Mouse (Mus musculus): ENCODE data around the gene Abcb8.

The Abcb8 gene

DNA sequence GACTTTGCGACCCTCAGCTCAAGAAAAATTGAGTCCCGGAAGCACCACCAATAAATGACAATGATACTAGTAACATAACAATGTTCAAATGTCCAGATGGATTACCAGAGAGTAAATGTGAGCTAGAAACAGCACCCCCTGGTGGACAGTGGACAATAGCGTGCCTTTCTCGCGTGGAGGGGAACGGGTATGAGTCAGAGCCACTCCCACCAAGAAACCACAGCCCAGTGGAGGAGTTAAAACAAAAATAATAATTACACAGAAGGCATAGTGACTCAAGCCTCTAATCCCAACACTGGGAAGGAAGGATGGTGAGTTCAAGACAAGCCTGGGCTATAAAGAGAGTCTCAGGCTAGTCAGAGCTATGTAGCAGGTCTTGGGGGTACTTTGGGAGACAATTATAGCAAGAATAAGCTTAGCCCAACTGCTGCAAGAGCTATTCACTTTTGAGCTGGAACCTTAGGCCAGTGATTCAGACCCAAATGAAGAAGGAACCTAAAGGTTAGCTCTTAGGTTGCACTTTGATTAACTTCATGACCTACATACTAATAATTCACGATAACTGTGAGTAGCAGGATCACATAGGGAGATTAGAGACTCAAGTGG, at the start of gene Abcb8:
Gene Abcb8 (plus strand): TSS at position 272 of the 606 bp plus-strand sequence.
- peak; percentile 72 for DNase-seq (ENCODE audit: low spot score)

DNA sequence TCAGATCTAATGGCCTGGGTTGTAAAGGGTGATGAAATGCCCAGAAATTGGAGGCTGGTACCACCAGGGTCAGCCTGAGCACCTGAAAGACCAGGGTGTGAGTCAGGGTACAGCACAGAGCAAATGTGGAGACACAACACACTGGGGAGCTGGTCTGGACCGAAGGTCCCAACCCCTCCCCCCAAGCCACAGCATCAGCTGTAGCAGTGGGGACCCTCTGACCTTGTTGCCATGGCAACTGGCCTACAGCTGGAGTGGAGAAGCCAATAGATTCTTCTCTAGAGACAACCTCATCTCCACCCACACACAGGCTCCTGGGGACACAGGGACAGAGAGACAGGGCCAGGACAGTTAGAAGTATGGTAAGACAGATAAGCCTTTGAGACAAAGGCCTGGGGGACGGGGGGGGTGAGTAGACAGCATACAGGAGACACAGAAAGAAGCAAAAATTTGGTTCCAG, 49.5 kb upstream of the Abcb8 start:
- DNase-seq (ENCODE audit: low spot score), result no peak

DNA sequence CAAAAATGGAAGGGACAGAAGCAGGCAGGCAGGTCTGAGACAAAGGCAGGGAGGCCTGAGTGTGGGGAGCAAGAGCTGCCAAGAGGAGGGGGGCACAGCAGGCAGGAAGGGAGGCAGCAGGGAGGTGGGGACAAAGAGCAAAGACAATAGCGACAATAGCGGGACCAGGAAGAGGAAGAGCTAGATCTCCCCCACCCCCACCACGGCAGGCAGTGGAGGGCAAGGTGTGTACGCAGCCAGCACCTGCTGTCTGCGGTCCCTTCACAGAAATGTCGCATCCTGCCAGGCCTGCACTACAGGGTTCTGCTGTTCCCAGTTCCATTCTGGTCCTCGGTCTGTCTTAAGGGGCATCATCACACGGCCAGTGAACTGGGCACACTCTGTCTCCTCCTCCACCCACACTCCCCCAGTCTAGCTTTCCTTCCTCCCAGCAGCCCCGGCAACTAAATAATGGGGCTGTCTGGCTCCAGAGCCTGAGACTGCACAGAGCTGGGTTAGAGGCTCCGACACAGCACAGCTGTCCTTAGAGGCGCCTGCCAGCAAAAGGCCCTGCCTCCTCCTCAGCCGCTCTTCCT, 48.9 kb upstream of the Abcb8 start:
- DNase-seq (ENCODE audit: low spot score), result peak; percentile 68

DNA sequence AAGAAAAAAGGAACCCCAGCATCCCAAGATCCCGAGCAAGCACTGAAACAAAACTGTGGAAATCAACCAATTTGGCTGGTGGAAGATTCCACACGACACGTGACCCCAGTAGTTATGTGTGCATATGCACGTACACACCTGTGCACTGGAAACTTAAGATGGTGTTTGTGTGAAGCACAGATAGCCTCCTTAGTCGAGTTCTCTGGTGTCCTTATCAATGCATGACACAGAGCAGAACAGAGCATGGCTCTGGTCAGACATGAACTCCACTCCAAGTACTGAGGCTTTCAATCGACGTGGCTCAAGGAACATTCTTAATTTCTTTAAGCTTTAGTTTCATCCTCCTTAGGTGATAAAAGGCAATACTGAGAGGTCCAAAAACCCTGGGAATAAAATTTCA, 47.1 kb upstream of the Abcb8 start:
- no peak for DNase-seq (ENCODE audit: low spot score)

DNA sequence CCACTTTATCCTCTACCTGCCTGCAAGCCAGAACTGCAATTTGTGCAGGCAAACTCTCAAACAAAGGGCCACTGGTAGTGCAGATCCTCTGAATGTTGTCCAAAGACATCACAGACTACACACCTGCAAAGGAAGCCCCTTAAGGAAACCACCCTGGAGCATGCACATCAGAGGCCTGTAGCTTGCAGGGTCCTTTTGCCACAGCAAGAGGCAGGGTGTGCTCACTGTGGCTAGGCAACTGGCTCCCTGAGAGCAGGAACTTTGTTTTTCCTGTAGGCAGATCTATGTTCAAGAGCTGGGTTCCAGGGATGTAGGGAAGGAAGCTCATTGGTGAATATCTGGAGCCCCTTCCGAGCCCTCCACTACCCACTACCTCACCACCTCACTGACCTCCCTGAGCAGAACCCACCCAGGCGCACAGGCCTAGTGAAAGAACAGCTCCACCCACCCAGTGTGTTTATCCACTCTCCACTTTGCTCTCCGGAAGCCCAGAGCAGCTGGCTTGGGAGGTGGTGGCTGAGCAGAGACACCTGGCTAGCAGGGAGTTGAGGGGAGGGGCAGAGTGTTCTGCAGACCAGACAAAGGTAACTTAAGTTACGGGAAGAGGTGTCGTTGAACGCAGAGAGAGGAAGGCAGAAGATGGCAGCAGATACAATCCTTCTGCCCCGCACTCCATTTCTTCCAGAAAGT, 46.1 kb upstream of the Abcb8 start:
- DNase-seq (ENCODE audit: low spot score), result no peak

DNA sequence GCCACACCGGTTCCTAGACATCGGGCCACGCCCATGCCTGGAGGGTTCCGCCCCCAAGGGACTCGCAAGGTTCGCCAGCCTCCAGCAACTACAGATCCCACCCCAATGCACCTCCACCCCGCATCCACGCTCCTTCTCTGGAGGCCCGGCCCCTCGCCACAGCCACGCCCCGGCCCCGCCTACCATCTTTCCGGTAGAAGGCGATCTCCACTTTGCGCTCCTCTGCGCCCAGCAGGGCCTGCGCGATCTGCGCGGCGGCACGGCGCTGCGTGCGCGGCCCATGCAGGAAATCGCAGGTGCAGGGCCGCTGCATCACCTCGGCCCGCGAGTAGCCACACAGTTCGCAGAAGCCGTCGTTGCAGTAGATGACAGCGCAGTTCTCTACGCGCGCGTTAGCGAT, 45.3 kb upstream of the Abcb8 start:
- peak; percentile 80 for DNase-seq (ENCODE audit: low spot score)

DNA sequence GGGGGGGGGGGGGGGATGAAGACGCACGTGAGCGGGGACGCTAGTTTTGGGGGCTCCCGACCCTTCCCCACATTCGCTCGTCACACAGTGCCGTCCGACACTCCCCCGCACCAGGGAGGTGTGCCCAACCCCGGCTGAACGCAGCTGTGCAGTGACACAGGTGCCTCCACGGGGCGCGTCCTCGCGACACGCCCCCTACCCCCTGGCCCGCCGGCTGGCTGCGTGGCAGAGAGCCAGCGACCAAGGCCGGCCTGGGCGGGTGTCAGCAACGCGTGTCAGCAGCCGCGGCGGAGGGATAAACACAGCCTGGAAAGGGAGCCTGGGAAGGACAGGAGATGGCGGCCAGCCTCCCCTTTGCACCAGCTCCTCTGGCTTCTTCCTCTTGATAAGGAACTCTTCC, 44.9 kb upstream of the Abcb8 start:
- no peak for DNase-seq (ENCODE audit: low spot score)

DNA sequence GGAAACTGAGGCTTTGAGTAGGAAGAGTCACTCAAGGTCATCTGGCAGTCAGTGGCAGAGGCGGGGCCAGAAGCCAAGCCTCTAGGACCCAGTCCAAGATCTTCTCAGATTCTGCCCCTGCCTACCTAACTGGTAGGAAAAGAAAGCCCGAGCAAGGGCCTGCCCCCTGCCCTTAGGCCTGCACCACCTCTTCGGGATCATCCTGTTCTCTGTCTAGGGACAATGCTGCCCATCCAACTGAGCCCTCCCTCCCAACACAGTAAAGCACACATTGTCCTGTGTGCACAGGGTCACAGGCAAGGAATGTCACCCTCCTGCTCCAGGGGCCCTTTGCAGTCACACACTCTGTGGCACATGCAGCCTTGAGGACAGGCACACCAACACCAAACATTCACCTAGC, 43.4 kb upstream of the Abcb8 start:
- DNase-seq (ENCODE audit: low spot score), result peak; percentile 64

DNA sequence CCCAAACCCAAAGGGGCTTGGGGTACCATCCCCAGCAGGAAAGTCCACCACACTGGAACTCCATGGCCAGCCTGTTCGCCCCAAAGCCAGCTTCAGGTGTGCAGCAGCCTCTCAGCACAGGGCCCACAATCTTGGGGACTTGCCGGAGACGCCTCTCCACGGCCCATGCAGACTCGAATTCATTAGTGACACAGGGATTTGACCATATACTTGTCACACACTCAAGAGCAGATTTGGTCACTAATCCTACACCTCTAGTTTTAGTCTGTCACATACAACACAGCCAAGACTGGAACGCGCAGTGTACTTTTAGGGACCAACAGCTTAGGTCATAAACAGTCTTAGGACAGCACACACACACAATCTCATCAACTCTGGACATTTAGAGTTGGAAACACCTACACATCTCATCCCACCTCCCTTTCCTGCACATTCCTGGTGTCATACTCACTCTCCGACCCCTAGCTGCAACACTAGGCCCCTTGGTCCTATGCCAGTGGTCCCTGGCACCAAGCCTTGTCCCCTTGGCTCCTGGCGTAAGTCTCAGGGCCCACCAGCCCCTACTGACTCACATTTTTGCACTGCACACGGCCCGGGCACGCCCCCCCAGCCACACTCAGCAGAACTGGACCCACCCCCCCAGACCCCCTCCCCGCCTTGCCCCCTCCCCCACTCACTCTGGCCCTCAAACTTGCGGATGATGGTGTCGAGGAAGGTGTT, 42.8 kb upstream of the Abcb8 start:
- DNase-seq (ENCODE audit: low spot score), result no peak

DNA sequence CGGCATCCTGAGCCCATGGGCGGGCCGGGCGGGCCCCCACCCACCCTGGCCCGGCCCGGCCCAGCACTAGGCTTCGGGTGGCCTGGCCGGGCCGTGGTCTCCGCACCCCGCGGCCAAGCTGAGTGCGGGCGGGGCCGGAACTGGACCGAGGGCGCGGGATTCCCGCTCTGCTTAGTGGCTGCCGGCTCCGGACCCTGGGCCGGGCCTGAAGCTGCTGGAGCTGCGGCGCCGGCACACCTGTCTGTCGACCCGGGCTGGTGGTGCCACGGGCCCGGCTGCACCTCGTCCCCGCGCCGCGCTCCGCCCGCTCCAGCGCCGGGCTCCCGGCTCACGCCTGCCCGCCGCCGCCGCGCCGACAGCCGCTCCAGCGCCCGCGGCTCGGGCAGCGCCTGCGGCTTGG, 42.2 kb upstream of the Abcb8 start, which contains the start of gene Kcnh2:
Gene Kcnh2 (minus strand): TSS at position 327 of the 400 bp plus-strand sequence.
- no peak for DNase-seq (ENCODE audit: low spot score)

DNA sequence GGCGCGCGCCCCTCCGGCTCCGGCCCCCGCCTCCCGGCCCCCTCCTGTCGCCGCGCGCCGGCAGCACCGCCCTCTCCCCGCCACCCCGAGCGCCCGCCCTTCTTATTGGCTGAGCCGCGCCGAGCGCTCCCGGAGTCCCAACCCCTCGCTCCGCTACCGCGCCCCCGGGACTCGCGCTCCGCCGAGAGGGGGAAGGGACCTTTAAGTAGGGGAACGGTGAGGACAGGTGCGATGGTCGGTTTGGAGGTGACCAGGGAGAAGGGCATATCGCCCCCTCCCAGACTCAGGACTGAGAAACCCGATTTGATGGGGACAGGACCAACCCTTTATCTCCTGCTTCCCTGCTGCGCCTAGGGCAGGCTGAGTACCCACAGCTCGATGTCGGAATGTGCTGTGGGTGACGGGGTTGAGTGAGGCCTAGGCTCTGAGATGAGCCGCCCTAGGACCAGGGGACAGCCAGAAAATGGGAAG, 41.7 kb upstream of the Abcb8 start:
- DNase-seq (ENCODE audit: low spot score), result peak; percentile 87

DNA sequence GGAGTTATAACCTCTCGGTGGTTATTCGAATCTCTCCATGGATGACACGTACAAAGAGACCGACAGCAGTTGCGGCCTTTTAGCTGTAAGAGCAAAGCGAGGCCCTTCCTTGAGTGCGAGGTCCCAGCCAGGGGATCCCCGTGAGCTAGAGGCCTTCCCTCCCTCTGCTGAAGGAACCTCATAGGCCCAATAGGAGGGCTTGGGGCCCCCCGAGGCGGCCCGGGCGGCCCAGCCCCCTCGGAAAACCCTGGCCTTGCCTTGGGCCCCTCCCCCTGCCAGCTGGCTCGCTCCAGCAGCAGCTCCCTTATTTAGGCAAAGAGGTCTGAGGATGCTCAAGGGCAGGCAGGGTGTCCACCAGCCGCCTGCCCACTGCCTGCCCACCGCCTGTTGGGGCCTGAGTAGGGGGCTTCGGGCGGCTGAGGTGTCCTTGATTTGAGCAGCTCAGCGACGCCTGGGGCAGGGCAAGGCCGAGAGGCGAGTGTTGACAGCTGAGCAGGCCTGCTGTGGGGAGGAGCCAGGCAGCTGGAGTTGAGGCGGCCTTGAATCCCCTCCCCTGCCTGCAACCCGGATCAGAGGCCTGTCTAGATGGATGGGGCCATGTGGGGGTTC, 41.1 kb upstream of the Abcb8 start:
- peak; percentile 77 for DNase-seq (ENCODE audit: low spot score)

DNA sequence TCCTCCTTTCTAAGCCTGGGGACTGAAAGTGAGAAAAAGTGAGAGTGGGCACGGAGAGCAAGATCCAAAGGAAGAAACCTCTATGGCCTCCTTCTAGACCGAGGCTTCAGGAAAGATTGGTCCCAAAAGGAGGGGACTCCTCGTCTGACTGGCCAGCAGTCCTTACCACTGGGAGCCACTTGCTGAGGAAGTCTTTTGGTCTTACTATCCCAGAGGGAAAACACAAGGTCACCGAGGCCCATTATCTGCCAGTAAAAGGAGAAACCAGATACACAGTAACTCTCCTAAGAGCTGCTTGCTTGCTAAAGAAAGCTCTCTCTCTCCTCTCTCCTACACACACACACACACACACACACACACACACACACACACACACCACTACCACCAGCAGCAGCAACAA, 40.1 kb upstream of the Abcb8 start:
- DNase-seq (ENCODE audit: low spot score), result peak; percentile 74

DNA sequence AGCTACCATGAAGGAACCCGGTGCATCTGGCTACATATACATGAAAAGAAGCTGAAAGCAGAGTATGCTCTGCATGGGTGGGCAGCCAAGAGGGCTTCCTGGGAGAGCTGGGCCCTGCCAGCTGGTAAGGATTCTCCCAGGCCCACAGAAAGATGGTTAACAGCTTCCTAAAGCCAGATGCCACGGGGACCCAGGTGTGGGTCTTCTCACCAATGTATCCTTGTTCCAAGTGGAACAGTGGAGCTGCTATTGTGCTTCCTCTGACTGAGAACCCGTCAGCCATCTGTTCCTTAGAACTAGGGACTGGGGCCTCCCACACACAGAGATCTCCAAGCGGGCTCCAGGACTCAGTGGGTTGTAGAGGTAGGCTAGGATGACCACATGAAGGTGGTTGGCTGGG, 36.7 kb upstream of the Abcb8 start:
- no peak for DNase-seq (ENCODE audit: low spot score)

DNA sequence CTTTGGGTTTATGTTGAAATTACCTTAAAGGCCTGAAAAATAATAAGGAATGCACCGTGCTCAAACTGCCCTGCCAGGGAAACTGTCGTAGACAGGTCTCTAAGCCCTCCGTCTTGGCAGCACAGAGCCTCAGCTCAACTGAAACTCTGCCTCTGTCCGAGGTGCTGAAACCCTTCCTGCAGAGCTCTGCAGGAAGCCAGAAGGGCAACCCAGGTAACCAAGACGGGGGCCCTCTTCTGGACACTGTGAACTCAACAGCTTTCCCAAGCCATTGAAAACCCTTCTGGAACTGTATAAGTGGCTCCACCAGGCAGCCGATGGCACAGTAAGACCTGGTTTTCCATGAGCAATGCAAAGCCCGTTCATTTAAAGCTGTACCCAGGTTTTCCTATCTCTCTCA, 36.0 kb upstream of the Abcb8 start:
- peak; percentile 63 for DNase-seq (ENCODE audit: low spot score)

DNA sequence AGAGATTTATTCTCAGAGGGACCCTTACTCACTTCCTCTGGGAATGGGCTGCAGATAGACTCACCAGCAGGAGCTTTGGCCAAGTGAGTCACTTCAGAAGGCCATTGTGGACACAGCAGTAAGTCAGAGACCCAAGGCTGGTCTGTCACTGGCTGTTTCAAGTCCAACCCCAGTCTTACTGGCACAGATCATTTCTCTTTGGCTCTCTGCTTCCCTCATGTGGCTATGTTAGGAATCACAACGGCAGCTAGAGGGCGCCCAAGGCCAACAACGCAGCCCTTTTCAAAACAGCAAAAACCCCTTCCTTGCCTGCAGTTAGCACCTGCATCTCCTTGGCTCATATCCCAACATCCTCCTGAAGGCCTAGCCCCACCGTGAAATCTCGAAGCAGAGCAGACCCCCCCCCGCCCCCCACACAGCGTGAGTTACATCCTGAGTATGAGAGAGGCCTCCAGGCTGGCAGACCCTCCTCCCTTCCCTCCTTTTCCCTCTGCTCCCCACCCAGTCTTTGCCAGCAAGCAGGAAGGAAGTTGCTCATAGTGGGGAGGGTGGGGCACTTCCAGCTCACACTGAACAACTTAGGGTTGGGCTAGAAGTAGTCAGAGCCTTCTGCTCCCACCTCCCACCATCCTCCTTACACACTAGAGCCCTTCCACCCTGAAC, 32.5 kb upstream of the Abcb8 start:
- DNase-seq (ENCODE audit: low spot score), result peak; percentile 70

DNA sequence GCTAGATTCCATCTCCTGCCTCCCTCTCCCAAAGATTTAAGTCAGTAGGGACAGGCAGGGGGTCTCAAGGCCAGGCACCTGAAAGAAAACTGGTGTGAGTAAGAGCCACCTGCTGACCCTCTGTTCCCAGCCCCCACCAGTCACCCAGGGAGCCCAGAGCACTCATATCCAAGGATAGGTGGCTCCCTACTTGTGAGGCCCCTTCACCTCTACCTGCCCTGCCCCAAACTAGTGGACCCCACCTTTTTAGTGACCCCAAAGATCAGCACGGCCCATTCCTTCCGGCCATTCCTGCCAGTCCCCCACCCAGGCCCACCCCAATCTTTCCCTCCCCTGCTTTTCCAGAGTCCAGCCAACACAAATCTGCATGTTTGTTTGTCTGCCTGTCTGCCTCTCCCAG, 30.0 kb upstream of the Abcb8 start:
- DNase-seq (ENCODE audit: low spot score), result no peak

DNA sequence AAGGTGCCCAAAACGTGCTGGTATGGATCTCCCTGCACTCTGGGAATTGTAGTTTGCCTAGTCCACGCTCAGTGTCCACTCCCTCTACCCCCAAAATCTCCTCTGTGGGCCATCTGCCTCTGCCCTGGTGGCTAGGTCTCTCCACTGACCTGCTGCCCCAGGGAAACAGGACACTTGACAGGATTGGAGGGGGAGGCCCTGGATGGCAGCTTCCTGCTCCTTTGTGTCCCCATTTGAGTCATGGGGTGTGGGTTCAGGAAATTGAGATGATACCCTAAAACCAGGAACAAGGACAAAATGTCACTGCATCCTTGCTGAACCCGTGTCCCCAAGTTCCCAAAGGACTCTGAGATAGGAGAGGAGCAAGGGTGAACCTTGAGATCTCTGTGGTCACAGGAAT, 29.4 kb upstream of the Abcb8 start:
- no peak for DNase-seq (ENCODE audit: low spot score)

DNA sequence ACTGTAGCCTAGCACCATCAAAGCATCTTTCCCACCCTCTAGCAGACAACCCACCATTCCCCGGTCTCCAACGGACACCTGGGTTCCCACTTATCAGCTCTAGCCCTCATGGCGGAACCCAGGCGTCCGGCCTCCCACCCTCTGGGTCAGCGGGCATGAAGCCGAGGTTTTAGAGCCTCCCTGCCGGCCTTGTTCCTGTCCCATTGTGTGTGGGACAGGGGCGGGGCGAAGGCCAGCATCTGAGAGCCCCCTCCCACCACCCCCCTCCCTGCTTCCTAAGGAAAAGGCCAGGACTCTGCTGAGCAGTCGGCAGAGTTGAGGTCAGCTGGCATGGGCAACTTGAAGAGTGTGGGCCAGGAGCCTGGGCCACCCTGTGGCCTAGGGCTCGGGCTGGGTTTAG, 29.0 kb upstream of the Abcb8 start, which contains the start of gene Nos3:
Gene Nos3 (plus strand): TSS at position 303 of the 400 bp plus-strand sequence.
- DNase-seq (ENCODE audit: low spot score), result no peak

DNA sequence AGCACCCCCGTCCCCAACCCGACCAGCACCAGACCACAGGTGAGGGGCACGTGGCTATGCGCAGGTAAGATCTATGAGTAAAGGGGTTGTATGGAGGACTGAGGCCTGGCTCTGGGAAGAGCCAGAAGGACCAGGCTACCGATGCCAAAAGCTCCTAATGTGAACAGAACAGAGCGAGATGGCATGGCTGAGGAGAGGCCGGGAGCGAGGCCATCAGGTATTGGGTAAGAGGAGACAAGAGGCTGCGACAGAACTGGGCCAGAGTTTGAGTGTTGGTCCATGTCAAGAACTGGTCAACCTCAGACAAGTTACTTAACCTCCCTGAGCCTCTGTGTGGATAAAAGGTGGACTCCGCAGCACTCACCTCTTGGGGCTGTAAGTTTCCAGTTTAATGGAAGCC, 28.5 kb upstream of the Abcb8 start:
- DNase-seq (ENCODE audit: low spot score), result no peak

DNA sequence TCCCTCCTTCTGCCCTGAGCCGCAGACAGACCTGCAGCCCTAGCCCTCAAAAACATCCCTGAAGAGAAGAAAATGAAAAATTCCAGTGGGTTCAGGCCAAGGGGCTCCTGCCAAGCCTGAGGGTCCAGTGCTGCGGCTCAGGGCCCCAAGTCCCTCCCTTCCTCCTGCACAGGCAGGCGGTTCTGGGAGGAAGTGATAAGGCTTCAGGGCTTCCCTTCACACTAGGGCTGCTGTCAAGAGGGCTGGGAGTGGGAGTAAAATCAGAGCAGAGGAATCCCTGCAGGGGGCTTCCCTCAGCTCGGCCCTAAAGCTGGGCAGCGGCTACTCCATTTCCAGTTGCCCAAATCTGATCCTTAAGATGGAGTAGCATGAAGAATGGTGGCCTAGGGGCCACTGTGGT, 27.9 kb upstream of the Abcb8 start:
- no peak for DNase-seq (ENCODE audit: low spot score)

DNA sequence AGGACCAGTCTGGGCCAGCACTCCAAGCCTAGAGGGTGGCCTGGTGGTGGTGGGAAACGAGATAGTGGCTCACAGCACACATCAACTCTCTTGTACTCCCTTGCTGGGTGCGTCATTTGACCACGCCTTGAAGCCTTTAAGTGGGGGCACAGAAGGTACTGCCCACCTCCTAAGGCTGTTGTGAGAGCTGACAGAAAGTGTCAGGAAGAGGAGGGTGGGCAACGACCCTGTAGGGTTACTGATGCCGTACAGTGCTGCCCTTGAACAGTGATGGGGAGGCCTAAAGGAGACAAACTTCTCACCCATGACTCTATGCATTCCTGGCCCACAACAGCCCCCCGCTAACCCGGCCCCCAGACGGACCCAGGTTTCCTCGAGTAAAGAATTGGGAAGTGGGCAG, 27.0 kb upstream of the Abcb8 start:
- DNase-seq (ENCODE audit: low spot score), result no peak

Data from testis, postnatal 14 days (tissue).